Mouse (Mus musculus): ENCODE results near the gene Elf3. TPM values are rescaled to one million over a fixed set of nuclear protein-coding genes. Genes with fewer than 3 reads are reported as not detected.

Elf3 gene
- polyA plus RNA-seq, 1 experiment from 2014 or later: 0.10 TPM

DNA sequence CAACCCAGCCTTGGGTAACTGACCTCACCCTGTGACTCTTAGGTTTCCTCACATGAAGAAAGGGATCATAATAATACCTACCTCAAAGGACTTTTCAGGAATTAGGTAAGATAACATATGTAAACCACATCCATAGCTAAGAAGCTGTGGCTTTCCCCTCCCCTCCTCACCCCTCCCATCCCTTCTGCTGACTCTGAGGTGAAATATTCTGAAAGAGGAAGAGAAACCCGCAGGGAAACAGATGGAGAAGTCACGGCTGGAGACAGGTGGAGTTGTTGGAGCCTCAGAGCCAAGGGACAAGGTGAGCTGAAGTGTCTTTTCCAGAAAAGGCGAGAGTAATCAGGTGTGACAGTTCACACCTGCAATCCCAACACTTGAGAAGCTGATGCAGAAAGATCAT, 34.2 kb downstream of the Elf3 start:
- ATAC-seq: no peak
- Histone ChIP-seq H3K9me3 (ENCODE audit: control insufficient read depth, low read length) (no peaks in the 10 kb centered on the region), H3K27ac (ENCODE audit: low read length) (no peak overlapping the region), H3K36me3 (ENCODE audit: control insufficient read depth, insufficient read depth) (no peaks in the 10 kb centered on the region), H3K4me3 (replicated peaks; ENCODE audit: low read length) (no peak overlapping the region), H3K9ac (replicated peaks; ENCODE audit: low read depth, low read length) (no peak overlapping the region), H3K4me2 (ENCODE audit: low read length) (no peak overlapping the region), H3K4me1 (replicated peaks; ENCODE audit: control insufficient read depth, insufficient read depth, low read length) (no peaks in the 10 kb centered on the region), H3K27me3 (replicated peaks; ENCODE audit: control insufficient read depth, insufficient read depth, low read length) (no peaks in the 10 kb centered on the region)
- WGBS: 83% methylated on average over 3 of the region's 3 CpGs

DNA sequence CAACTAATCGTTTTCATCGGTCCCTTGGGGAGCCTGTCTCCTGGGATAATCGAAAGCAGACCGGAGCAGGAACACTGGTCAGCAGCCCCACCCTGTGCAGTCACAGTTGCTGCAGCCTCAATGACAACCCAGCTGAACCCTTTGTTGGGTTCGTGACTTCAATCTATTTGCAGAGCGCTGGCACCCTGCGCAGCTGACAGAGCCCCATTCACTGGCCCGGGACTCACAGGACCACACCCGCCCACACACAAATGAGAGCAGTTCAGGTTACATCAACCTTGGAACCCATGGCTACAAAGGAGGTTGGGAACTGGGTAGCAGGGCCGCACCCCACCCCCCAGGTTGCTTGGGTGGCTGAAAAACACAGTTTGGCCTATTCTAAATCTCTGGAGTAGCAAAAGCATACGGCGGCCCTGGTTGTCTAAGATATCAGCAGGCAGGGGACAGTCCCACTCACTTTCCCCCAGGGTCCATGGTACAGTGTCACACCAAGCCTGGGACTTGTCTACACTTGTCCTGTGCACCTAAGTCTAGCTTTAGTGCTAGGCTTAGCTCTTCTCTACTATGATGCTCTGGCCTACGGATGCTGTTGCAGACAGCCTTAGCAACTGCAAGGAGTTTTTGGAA, 40.6 kb downstream of the Elf3 start:
- Histone ChIP-seq H3K27me3 (replicated peaks; ENCODE audit: control insufficient read depth, insufficient read depth, low read length) (no peaks in the 10 kb centered on the region), H3K36me3 (ENCODE audit: control insufficient read depth, insufficient read depth) (no peaks in the 10 kb centered on the region), H3K4me3 (replicated peaks; ENCODE audit: low read length) (no peak overlapping the region), H3K4me2 (ENCODE audit: low read length) (no peak overlapping the region), H3K9ac (replicated peaks; ENCODE audit: low read depth, low read length) (no peak overlapping the region), H3K27ac (ENCODE audit: low read length) (no peak overlapping the region), H3K9me3 (ENCODE audit: control insufficient read depth, low read length) (no peaks in the 10 kb centered on the region), H3K4me1 (replicated peaks; ENCODE audit: control insufficient read depth, insufficient read depth, low read length) (no peaks in the 10 kb centered on the region)
- 43% methylated on average over 13 of the region's 13 CpGs for WGBS
- no peak for ATAC-seq

DNA sequence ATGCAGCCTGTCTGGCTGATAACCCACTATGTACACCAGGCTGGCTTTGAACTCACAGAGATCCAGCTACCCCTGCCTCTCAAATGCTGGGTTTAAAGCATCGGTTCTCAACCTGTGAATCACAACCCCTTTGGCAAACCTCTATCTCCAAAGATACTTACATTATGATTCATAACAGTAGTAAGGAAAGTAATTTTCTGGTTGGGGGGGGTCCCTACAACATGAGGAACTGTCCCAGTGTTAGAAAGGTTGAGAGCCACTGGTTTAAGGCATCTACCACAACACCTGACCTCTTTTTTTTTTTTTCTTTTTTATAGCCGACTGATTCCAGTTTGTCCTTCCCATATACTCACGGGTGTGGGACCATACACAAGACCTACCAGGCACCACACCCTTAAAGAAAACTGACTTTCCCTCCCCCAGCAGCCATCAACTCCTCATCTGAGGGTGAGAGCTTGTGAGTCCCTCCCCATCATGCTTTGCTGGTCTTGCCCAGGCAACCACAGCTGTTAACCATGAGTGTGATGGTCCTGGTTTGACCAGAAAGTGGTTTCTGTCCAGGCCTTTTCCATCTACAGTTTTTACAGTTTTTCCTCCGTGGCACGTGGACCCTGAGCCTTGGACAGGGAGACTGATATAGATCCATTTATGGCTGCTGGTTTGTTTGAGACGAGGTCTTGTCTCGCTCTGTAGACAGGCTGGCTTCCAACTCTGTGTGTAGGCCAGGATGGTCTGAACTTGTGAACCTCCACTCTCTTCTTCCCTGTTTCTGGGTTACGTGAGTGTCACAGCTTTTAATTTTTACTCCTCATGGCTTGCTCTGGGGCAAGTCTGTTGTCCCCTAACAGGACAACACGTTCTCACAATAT, 44.4 kb downstream of the Elf3 start:
- Histone ChIP-seq H3K4me1 (replicated peaks; ENCODE audit: control insufficient read depth, insufficient read depth, low read length) (no peaks in the 10 kb centered on the region), H3K9me3 (ENCODE audit: control insufficient read depth, low read length) (no peaks in the 10 kb centered on the region), H3K4me2 (ENCODE audit: low read length) (no peak overlapping the region), H3K4me3 (replicated peaks; ENCODE audit: low read length) (no peak overlapping the region), H3K9ac (replicated peaks; ENCODE audit: low read depth, low read length) (no peak overlapping the region), H3K27ac (ENCODE audit: low read length) (no peak overlapping the region), H3K27me3 (replicated peaks; ENCODE audit: control insufficient read depth, insufficient read depth, low read length) (no peaks in the 10 kb centered on the region), H3K36me3 (ENCODE audit: control insufficient read depth, insufficient read depth) (no peaks in the 10 kb centered on the region)
- no peak for ATAC-seq
- 85% methylated on average over 9 of the region's 9 CpGs for WGBS

DNA sequence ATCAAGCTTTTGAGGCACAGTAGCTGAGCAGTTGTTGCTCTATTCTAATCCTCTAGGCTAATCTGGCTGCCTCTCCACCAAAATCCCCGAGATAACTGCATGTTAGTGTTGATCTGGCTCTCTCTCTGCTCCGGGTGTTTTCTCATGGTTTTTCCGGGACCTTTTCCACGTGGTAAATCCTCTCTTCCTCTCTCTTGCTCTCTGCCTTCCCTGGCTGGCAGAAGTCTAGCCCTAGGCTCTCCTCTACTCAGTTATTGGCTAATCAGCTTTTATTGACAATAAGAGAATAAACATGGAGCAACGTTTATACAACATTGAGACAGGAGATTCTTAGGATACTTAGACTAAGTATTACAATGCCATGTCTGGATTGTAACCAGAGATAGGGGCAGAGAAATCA, 47.9 kb downstream of the Elf3 start:
- H3K9ac ChIP-seq (replicated peaks; ENCODE audit: low read depth, low read length): no peak overlapping the region
- no peaks in the 10 kb centered on the region for H3K9me3 ChIP-seq (ENCODE audit: control insufficient read depth, low read length)
- no peaks in the 10 kb centered on the region for H3K36me3 ChIP-seq (ENCODE audit: control insufficient read depth, insufficient read depth)
- WGBS: 58% methylated on average over 5 of the region's 5 CpGs
- ATAC-seq: no peak
- H3K27ac ChIP-seq (ENCODE audit: low read length): no peak overlapping the region
- H3K4me3 ChIP-seq (replicated peaks; ENCODE audit: low read length): no peak overlapping the region
- H3K4me1 ChIP-seq (replicated peaks; ENCODE audit: control insufficient read depth, insufficient read depth, low read length): no peaks in the 10 kb centered on the region
- no peak overlapping the region for H3K4me2 ChIP-seq (ENCODE audit: low read length)
- H3K27me3 ChIP-seq (replicated peaks; ENCODE audit: control insufficient read depth, insufficient read depth, low read length): no peaks in the 10 kb centered on the region

DNA sequence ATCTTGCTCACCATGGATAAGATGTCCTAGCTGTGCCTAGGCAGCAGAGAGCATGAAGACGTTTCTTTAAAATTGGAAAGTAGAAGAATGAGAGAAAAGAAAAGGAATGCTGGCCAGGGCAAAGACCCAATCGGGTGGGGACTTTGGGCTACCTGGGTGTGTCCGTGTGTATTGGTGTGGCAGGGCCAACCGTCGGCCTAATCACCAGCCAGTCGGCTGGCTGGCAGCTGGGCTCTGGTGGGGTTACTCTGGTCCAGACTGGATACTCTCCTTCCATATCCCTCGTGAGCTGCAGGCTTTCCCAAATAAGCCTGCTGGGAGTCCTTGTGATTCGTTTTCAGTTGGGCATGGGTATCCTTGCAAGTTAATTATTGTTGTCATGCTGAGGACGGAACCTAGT, 49.7 kb downstream of the Elf3 start:
- Histone ChIP-seq H3K27me3 (replicated peaks; ENCODE audit: control insufficient read depth, insufficient read depth, low read length) (no peaks in the 10 kb centered on the region), H3K36me3 (ENCODE audit: control insufficient read depth, insufficient read depth) (no peaks in the 10 kb centered on the region), H3K9me3 (ENCODE audit: control insufficient read depth, low read length) (no peaks in the 10 kb centered on the region), H3K9ac (replicated peaks; ENCODE audit: low read depth, low read length) (no peak overlapping the region), H3K27ac (ENCODE audit: low read length) (no peak overlapping the region), H3K4me1 (replicated peaks; ENCODE audit: control insufficient read depth, insufficient read depth, low read length) (no peaks in the 10 kb centered on the region), H3K4me2 (ENCODE audit: low read length) (no peak overlapping the region), H3K4me3 (replicated peaks; ENCODE audit: low read length) (no peak overlapping the region)
- ATAC-seq: no peak
- 73% methylated on average over 9 of the region's 9 CpGs for WGBS

DNA sequence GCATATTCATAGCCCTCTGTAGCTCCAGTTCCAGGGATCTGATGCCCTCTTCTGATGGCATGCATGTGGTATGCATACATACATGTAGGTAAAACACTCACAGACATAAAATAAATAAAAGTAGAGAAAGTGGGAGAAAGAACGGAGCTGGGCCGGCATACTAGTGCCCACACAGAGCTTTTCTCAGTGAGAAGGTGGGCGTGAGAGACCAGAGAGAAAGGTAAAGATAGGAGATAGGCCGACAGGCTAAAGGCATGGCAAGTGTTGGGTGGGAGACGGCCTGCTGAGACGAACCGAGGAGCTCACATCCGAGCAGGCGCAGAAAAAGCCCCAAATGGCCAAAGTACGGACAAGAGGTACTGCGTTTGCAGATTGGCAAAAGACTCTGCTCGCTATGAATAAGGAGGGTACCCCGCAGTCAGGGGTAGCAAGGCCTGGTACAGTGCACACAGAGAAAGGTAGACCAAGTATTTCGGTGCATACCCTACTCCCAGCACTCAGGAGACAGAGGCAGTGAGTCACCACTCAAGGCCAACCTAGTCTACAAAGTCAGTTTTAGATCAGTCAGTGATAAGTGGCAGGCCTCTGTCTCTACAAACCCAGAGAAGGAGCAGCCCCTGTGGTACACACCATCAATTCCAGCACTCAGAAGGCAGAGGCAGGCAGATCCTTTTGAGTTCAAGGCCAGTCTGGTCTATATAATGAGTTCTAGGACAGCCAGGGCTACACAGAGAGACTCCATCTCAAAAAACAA, 51.6 kb downstream of the Elf3 start:
- Histone ChIP-seq H3K27me3 (replicated peaks; ENCODE audit: control insufficient read depth, insufficient read depth, low read length) (no peaks in the 10 kb centered on the region), H3K4me3 (replicated peaks; ENCODE audit: low read length) (no peak overlapping the region), H3K36me3 (ENCODE audit: control insufficient read depth, insufficient read depth) (no peaks in the 10 kb centered on the region), H3K9ac (replicated peaks; ENCODE audit: low read depth, low read length) (no peak overlapping the region), H3K4me2 (ENCODE audit: low read length) (no peak overlapping the region), H3K9me3 (ENCODE audit: control insufficient read depth, low read length) (no peaks in the 10 kb centered on the region), H3K27ac (ENCODE audit: low read length) (no peak overlapping the region), H3K4me1 (replicated peaks; ENCODE audit: control insufficient read depth, insufficient read depth, low read length) (no peaks in the 10 kb centered on the region)
- 92% methylated on average over 14 of the region's 14 CpGs for WGBS
- ATAC-seq: no peak

DNA sequence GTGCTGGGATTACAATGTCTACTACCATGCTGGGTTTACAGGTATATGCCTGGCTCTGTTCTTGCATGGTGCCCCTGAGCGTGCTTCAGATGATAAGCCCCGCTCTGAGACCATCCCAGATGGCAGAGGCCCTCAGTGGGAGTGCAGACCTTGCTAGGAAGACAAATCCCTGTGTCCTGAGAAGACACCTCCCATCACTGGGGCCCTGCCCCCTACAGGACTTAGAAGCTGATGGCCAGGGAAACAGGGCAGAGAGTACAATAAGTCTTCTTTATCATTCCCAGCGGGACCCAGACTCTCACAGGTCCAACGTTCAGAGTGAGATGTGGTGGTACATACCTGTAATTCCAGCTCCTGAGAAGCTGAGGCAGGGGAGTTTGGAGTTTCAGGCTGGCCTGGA, 53.1 kb downstream of the Elf3 start:
- H3K4me2 ChIP-seq (ENCODE audit: low read length): no peak overlapping the region
- no peak overlapping the region for H3K27ac ChIP-seq (ENCODE audit: low read length)
- no peaks in the 10 kb centered on the region for H3K4me1 ChIP-seq (replicated peaks; ENCODE audit: control insufficient read depth, insufficient read depth, low read length)
- no peak for ATAC-seq
- no peak overlapping the region for H3K9ac ChIP-seq (replicated peaks; ENCODE audit: low read depth, low read length)
- no peak overlapping the region for H3K4me3 ChIP-seq (replicated peaks; ENCODE audit: low read length)
- no peaks in the 10 kb centered on the region for H3K36me3 ChIP-seq (ENCODE audit: control insufficient read depth, insufficient read depth)
- no peaks in the 10 kb centered on the region for H3K9me3 ChIP-seq (ENCODE audit: control insufficient read depth, low read length)
- WGBS: 66% methylated on average over 4 of the region's 4 CpGs
- H3K27me3 ChIP-seq (replicated peaks; ENCODE audit: control insufficient read depth, insufficient read depth, low read length): no peaks in the 10 kb centered on the region

DNA sequence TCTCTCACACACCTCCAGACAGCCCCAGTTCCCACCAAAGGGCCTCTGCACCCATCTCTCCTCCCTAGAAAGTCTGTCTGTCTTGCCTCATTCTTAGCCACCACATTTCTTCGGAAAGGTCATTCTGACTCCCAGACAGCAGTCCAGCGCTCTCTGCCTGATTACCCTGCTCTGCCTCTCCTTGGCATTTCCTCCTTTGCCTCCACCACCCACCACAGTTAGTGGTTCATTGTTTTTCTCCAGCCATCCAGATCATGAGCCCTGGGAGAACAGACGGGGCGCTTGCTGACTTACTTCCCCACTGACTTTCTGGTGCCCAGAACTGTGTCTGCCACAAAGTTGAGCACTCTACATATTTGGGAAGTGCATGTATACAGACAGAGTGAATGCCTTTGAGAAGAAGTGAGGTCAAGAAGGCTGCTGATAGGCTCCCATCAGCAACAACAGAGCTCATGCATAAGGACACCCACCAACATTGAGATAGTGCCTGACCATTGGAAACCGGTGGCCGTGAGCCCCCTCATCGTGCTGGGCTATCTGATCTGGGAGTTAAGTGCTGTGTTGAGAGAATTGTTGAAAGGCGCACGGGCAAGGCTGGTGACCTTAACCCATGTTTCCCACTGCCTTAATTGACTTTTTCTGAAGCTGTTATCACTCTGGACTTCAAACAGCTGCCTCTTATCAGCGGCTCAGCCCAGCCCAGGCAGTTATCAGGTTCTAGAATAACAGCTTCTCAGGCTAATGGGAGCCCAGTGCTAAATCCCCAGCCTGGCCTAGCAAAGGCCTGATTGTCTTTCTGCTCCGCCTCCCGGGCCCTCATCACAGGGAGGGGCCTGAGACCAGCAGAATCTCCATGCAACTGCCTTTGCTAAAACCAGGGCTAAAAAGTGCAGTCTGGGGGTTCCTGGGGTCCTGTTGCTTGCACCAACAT, 53.9 kb downstream of the Elf3 start:
- WGBS: 41% methylated on average over 12 of the region's 12 CpGs
- ATAC-seq: no peak
- H3K4me2 ChIP-seq (ENCODE audit: low read length): no peak overlapping the region
- no peaks in the 10 kb centered on the region for H3K9me3 ChIP-seq (ENCODE audit: control insufficient read depth, low read length)
- H3K4me3 ChIP-seq (replicated peaks; ENCODE audit: low read length): no peak overlapping the region
- no peaks in the 10 kb centered on the region for H3K27me3 ChIP-seq (replicated peaks; ENCODE audit: control insufficient read depth, insufficient read depth, low read length)
- H3K27ac ChIP-seq (ENCODE audit: low read length): no peak overlapping the region
- no peak overlapping the region for H3K9ac ChIP-seq (replicated peaks; ENCODE audit: low read depth, low read length)
- no peaks in the 10 kb centered on the region for H3K36me3 ChIP-seq (ENCODE audit: control insufficient read depth, insufficient read depth)
- H3K4me1 ChIP-seq (replicated peaks; ENCODE audit: control insufficient read depth, insufficient read depth, low read length): no peaks in the 10 kb centered on the region; the same call in 1 of the 2 replicates

Measured in forebrain, embryonic 16.5 days (tissue).